Mouse (Mus musculus) testis, adult 2 months (tissue): ENCODE measurements around the gene Stox2. TPM values are rescaled to one million over a fixed set of nuclear protein-coding genes. Genes with fewer than 3 reads are reported as not detected.

Experiments
- H3K27ac ChIP-seq: fragments of 200-500 bp; 2 replicates; pipeline ENCODE4 v1.5.1; 2012; ENCODE audit warnings: low read depth, low read length; ENCODE audit not compliant: control insufficient read depth, insufficient read depth
- H3K27me3 ChIP-seq: fragments of 200-500 bp; 2 replicates; pipeline ENCODE4 v1.6.1; 2012; ENCODE audit warnings: mild to moderate bottlenecking, low read length, moderate library complexity; ENCODE audit not compliant: control insufficient read depth, insufficient read depth
- H3K36me3 ChIP-seq: fragments of 200-500 bp; 2 replicates; pipeline ENCODE4 v1.6.1; 2012; ENCODE audit warnings: mild to moderate bottlenecking, low read length; ENCODE audit not compliant: control insufficient read depth, insufficient read depth
- H3K4me1 ChIP-seq: fragments of 200-500 bp; 2 replicates; pipeline ENCODE4 v1.6.1; 2012; ENCODE audit warnings: low read length; ENCODE audit not compliant: control insufficient read depth, insufficient read depth
- H3K4me3 ChIP-seq: fragments of 200-500 bp; 2 replicates; pipeline ENCODE4 v1.5.1; 2012; ENCODE audit warnings: low read depth, mild to moderate bottlenecking, low read length, moderate library complexity, mixed read lengths; ENCODE audit not compliant: control insufficient read depth
- CTCF ChIP-seq: fragments of 200-500 bp; IDR thresholded peaks from 2 replicates; pipeline ENCODE4 v1.5.1; 2012; ENCODE audit warnings: low read depth, mild to moderate bottlenecking, inconsistent platforms, low read length, moderate library complexity; ENCODE audit not compliant: control insufficient read depth, insufficient read depth, insufficient replicate concordance
- POLR2A ChIP-seq: fragments of 200-500 bp; IDR thresholded peaks from 2 replicates; pipeline ENCODE4 v1.6.1; 2012; ENCODE audit warnings: low read depth, mild to moderate bottlenecking, inconsistent platforms, low read length, moderate library complexity; ENCODE audit not compliant: control insufficient read depth
- polyA plus RNA-seq: library from polyadenylated mRNA; depleted of rRNA; stranded (reverse); fragments of >200 nt; gene quantifications from 2 replicates; pipeline ENCODE4 v1.2.3, GENCODE M21; 2012; rRNA removed

Stox2 gene
- polyA plus RNA-seq, 1 experiment, result 8.3 TPM

- Histone ChIP-seq H3K36me3 (no peaks in the 10 kb centered on the region), H3K4me3 (peak overlapping the region; percentile 10; the same call in 1 of the 2 replicates), H3K27me3 (no peaks in the 10 kb centered on the region), H3K4me1 (peaks cover 7% of the 10 kb centered on the region), H3K27ac (no peak overlapping the region)
- TF ChIP-seq POLR2A (no peak), CTCF (no peak)
Observed at GRCm38 (mm10) chr8:47135586-47135985, 310.6 kb downstream of the Stox2 start.

- Histone ChIP-seq H3K36me3 (no peaks in the 10 kb centered on the region), H3K4me3 (no peak overlapping the region), H3K27ac (no peak overlapping the region), H3K27me3 (no peaks in the 10 kb centered on the region), H3K4me1 (peaks cover 7% of the 10 kb centered on the region)
- TF ChIP-seq POLR2A (no peak), CTCF (no peak)
Observed at GRCm38 (mm10) chr8:47134736-47135135, 311.4 kb downstream of the Stox2 start.

- Histone ChIP-seq H3K27ac (no peak overlapping the region), H3K27me3 (no peaks in the 10 kb centered on the region), H3K4me1 (peaks cover 7% of the 10 kb centered on the region), H3K36me3 (no peaks in the 10 kb centered on the region), H3K4me3 (no peak overlapping the region)
- TF ChIP-seq POLR2A (no peak), CTCF (no peak)
Observed at GRCm38 (mm10) chr8:47133381-47133780, 312.8 kb downstream of the Stox2 start.

Other genes starting within 250 kb of the Stox2 start
- 15.7 and 17.2 TPM in 2 replicates for gene Trappc11, start 87.1 kb upstream of the Stox2 start, polyA plus RNA-seq
- 48.0 and 54.0 TPM in 2 replicates for gene Rwdd4a, start 87.3 kb upstream of the Stox2 start, polyA plus RNA-seq
- gene Ing2, start 229.2 kb upstream of the Stox2 start, polyA plus RNA-seq, result 11.7 and 16.6 TPM in 2 replicates